Mouse (Mus musculus) urinary bladder, adult 2 months (tissue): ENCODE measurements at regions not wholly inside any gene's neighbourhood (a gene's known extent, or its start where the extent isn't known, plus 50 kb on each side); places are given as distances from the start of the nearest gene placed in this dataset.

Experiments used
- DNase-seq: peaks from one replicate; pipeline ENCODE4 v3.0.0; 2022; ENCODE audit warnings: low spot score

DNA sequence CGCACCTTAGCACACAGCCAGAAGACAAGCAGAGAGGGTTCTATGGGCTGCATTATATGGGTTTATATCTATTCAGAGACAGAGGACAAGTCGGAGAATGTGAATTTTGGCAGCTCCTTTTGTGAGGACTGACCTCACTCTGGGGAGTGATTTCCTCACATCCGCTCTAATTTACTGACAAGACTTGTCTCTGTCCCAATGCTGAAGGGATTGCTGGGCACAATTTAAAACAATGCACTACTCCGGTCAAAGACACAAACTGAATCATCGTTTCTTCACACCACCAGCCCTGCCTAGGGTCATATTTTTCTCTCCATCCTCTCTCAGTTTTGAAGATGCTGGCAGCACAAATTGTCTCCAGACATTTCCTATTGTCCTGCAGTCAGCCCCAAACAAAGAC lies 438.2 kb upstream of the Gm10131 start:
- no peak for DNase-seq

DNA sequence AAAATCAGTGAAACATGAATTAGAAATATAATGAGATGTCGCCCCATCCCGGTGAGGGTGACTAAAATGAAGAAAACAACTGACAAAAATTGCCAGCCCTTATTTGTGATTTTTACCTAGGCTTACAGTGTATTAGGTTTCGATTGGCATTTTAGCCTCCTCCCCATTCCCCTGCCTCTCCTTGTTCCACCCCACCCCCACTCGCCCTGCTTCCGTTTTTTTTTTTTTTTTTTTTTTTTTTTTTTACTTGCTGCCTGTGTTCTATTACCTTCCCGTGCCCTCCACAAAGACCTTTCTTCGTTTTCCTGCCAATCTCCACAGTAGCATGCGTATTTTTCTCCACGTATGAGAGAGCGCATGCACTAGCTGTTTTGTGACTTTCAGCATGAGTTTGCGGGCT lies 435.3 kb upstream of the Gm10131 start:
- DNase-seq, result no peak

DNA sequence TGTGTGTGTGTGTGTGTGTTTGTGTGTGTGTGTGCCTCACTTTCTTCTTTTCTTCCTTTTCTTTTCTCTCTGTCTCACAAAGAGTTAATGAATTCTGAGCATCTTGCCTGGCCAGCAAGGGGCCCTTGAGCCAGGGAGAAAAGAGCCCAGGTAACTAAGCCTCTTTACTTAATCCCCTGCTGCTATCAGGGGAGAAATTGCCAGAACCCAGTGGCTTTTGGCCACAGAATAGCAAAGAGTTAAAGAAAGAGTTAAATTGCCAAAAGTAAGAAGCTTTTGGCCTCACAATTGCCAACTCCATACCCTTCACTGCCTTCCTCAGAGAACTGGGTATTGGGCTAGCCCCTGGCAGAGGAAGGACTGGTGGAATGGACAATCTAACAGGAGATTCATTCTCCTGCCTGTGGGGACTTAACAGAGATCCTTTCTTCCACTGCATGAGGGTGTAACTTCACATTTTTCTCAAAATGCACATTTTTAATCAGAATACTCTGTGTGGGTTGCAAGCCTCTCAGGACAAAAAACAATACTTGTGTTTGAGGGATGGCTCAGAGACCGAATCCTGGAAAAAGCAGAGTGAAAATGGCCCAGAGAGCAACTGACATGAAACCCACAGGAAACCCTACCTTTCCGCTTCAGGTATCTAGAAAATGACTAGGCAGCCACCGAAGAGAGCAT lies 431.0 kb upstream of the Gm10131 start:
- no peak for DNase-seq

DNA sequence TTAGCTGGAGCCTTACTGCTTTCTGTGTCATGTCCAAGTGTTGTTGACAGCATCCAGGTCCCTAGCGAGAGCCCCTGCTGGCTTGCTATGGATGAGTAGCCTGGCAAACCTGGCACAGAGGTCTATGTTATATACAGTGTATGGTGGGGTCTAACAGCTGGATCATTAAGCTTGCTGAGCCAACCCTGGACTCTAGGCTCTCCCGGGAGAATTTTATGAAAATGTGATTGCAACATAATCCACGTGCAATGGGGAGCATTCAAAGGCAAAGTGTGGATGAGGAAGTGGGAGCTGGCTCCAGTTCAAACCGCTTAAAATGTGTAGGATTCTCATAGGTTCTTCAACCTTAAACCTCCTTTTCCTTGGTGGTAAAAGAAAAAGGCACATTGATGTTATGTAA lies 427.7 kb upstream of the Gm10131 start:
- DNase-seq, result no peak

DNA sequence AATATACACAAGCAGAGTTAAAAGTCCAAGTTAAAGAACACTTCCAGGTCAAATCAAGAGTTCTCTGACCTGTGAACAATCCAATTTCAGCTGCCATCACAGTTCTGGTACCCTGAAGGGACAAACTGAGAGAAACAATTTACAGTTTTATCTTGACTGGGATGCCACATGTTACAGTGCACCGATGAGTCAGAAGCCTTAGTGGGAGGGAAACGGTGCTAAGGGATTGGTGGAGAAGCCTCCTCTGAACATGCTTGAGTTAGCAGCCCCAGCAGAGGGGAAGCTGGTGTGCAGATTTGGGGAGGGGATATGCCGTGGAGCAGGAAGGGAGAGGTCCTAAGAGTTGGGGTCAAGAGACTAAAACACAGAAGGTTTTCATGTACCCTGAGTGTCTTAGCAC lies 423.9 kb upstream of the Gm10131 start:
- no peak for DNase-seq

DNA sequence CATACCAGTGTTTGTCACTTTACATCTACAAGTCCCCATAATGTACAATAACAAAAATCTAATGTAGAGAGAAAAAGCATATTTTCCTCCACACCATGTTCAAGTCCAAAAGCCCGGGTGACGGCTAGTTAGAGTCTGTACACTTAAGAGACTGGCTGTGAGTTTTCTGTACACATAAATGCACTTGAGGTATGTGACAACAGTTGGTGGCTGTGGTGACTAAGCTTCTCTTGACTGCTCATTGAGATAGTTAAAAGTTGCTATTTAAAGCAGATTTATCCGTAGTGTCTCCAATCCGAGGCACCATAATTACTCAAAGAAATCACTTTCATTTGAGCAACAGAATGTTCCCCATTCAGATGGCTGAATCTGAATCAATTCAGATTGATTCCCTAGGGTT lies 421.9 kb upstream of the Gm10131 start:
- no peak for DNase-seq

DNA sequence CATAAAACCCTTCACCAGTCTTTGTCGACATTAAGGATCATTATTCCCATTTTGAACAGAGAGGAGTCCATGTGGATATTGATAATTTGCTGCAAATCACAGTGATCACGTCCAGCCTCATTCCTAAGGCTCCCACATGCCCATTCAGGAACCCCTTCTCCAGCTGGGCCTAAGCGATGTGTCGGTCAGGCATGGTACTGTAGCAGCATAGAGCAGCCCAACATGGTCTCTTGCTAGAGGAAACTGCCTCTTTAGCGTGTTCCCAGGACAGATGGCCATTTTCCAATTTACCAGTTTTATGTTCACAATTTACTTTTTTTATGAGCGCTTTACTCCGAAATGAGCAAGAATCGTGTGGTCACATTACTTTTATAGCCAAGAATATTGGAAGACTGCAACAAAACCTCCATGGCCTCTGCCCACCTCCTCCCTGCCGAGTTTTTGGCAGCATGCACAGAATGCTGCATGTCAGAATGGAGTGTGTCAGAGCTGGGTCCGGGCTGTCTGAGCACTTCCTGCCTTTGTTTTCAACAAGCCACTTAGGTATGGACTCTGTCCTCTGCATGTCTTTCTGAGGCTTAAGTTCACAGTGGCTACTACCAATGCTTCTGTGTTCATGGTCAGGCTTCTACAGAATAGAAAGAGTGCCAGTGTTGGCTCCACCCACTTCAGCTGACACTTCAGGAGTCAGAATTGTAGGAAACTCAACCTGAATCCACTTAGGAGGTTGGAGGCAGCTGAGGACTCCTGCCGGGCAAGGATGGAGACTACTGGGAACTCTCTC lies 419.6 kb upstream of the Gm10131 start:
- DNase-seq, result no peak

DNA sequence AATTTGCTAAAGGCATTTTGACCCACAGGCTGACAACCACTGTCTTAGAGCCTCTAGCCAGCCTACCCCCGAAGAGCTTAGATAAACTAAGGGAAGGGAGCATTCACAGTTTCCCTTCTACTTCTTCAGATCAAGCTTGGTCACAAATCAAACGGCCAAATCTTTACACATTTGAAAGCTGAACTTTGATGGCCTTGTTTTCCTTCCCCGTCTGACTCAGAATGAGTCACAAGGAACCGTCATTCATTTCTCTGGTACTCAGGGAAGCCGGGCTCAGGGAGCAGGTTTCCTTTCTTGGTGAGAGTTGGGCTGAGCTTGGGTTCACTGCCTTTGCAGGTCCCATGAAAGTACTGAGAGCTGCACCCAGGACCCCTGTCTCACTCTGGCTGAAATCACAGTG lies 418.5 kb upstream of the Gm10131 start:
- DNase-seq, result no peak

DNA sequence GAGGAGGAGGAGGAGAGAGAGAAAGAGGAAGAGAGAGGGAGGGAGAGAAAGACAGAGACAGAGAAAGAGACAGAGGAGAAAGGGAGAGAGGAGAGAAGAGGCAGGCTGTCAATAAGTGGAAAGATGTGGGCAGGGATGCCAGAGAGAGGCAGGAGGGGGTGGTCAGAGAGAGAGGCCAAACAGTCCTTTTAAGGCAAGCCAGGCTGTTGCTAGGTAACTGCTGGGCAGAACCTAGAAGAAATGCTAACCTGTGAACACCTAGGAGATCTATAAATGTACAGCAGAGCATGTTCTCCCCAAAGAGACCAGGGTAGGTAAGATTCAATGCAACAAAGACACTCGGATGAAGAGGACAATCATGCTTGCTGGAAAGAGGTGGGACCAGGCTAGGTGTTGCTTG lies 417.9 kb upstream of the Gm10131 start:
- DNase-seq, result no peak

DNA sequence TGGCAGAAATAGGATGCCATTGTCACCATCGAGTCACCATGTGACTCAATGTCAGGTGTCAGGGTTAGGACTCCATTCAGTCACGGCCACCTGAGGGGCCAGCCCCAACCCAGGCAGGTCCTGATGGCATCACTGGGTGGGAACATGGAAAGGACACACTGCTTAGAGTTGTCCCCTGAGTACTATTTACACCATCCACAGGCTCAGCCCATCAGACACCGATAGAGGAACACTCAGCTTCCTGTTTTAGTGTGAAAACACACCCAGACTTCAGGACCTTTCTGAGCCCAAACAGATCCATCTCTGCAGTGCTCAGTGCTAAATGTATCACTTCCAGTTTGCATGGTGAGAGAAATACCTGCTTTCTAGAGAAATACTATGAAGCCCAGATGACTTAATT lies 416.7 kb upstream of the Gm10131 start:
- DNase-seq, result no peak

DNA sequence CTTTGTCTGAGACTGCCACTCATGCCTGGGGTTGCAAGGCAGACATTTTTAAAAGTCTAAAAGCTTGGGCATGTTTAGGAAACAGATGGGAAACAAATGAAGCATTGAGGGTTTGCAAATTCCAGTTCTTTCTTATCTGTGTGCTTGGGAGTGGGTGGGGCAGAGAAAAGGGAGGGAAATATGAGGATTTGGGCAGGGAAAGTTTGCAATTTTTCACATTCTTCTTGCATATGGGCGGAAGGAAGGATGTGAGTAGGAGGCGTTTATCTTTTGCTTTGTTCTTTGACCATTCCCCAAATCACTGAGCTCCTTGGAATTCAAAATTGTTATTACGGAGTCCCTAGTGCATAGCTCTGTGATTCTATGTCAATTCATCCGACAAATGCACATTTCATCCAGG lies 413.7 kb upstream of the Gm10131 start:
- DNase-seq, result no peak

DNA sequence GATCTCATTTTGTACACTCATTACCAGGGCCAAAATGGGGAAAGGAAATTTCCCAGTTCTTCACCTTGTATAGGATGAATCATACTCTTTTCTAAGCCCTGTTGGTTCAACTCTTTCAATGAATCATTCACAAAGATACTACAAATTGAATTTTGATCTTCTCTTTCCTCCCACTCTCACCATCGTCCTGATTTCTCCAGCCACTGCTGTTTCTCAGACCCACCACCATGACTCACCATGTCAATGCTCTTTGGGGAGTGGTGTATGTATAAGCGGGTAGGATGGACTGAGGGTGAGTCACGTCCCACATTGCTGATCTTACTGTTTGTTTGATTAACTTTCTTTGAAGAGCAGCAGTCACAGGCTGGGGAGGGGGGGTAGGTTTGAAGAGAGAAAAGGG lies 412.3 kb upstream of the Gm10131 start:
- no peak for DNase-seq

DNA sequence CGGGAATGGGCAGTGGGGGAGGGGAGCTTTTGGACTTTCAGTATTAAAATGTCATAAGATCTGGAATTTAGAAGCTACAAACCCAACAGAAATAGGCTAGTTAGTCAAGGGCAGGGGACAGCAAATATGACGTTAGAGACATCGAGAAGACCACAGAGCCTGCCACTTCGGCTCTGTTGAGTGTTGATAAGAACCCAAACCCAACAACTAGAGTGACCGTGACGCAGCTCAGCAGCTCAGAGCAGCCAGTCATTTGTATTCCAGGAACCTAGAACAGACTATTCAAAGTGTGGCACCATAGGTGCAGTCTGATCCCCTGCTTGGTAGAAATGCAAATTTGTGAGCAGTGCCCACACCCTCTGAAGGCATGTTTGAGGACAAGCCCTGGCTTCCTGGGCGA lies 409.8 kb upstream of the Gm10131 start:
- DNase-seq, result no peak

DNA sequence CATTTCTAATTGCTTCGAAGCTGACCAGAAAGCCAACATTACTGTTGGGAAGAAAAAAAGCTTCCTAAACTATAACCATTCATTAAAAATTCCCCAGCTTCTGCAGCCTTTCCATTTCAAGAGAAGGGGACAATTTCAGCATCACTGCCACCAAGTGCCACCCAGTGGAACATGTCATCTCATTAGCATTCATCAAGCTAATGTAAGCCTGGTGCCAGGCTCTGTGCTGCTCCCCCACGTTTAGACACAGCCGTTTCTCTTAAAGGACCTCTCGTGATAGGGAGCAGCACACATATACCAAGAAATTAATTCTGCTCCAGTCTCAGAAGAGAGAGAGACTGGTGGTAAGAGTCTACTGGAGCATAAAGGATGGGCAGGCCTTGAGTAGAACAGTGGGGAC lies 409.1 kb upstream of the Gm10131 start:
- no peak for DNase-seq

DNA sequence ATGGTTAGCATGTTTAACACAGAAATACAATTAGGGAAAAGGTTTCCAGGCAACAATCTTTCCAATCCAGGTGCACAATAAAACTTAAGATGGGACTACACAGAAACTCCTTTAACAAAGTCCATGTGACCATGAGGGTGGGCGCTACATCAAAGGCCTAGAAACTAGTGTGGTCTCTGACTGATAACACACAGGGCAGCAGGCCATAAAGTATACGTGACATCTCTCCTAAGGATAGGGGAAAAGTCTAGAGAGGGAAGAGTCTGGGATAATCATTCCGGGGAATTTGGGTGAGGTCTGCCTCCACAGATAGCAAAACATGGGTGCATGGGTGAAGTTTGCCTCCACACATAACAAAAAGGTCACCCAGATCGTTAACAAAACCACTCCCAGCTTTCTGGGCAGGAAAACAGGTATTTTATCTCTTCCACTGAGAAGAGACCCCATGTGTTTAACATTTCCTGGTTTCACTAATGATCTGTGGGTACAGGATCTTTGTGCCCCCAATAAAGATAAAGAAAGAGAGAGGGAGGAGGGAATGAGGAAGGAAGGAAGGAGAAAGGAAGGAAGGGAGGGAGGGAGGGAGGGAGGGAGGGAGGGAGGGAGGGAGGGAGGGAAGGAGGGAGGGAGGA lies 402.0 kb upstream of the Gm10131 start:
- DNase-seq, result no peak

DNA sequence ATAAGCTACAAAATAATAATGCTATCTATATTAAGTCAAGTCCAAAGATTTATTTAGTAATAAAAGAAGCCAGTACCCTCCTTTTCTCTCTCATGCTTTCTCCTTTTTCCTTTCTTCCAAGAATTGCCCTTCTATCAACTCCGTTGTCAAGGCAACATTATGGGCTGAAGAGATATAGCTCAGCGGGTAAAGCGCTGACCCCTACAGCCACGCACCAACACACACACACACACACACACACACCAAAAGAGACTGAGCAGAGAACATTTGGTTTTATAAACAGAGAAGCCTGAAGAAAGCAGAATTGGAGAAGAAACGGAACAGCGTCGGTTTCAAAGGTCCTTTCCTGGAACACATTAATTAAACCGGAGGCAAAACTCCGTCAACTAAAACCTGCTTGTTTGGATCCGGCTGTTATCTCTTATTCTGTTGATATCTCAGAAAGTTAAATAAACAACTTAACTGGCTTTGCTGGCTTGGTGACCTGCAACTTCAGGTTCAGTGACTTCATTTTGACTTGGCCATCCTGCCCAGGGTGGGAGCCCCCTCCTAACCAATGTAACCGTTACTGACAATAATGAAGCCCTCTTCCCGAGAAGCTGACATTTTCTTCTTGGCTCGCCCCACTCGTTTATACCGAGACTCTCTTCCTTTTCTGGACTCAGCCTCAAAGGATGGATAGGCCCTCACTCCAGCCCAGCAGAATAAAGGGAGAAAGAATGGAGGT lies 394.5 kb upstream of the Gm10131 start:
- no peak for DNase-seq

DNA sequence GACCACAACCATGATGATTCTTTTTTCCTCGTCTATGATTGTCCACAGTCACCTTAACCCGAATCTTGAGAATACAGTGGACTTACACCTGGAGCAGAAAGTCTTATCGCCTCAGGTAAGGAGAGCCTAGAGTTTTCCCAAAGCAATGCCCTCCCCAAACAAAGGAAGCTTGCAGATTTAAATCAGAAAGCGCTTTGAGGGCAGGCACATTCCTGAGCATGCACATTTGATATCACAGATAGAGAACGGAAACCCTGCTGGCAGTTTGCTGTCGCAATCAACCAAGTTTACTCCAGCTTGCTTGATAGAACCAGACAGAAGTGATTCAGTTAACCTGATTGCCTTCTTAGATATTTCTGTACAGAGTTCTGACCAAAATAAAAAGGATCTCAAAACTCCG lies 393.6 kb upstream of the Gm10131 start:
- DNase-seq, result no peak

DNA sequence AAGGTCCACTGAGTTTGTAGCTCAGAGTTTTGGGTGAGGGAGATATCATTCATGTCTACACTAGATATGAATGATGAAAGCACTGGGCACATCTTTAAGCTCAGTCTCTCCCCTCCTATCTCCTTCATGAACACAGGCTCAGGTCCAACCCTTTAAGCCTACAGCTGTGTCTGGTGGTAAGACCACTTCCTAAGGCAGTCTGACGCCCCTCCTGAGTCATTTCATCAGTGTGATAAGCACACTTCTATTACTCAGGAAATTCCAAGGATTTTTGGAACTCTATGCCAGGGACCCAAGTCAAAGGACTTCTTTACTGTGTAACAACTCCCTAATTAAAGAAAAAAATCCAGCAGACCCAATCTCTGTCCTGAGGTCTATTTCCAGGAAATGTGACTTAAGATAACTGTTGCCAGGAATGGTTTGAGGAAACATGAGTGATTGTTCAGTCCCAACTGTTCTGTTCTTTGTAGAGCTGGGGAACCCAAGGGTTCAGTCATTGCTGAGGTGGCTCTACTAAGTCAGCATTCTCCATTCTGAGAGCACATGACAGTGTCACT lies 391.1 kb upstream of the Gm10131 start:
- no peak for DNase-seq

DNA sequence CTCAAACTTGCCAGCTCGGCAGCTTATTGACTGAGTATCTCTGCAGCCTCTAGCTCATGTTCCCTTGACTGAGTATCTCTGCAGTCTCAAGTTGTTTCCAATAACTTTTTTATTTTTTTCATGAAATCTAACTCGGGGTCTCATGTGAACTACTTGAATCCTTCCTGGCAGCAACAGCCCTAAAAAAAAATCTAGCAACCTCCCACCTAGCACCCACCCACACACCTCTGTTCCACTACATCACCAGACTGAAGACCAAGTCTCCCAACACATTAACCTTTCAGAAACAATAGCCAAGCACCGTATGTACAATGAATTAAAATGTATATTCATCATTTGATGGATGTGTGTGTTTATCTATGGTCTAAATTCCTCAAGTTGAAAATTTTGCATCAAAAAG lies 387.7 kb upstream of the Gm10131 start:
- no peak for DNase-seq

DNA sequence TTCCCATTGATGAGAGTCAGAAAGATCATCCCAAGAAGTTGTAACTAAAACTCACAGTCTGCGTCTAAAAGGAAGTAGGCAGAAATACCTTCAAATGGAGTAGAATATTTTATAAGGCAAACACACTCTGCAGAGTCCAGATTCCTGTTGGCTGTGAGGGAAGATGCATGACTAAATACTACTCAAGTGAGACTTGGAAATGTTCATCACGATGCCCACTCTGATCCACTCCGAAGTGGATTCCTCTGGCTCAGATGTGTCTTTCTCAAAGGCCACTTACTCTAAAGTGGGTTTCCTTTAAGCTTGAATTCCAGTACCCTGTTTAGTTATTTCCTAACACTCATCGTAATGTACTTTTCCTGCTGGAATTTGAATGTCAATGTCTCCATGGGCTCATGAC lies 385.2 kb upstream of the Gm10131 start:
- no peak for DNase-seq

DNA sequence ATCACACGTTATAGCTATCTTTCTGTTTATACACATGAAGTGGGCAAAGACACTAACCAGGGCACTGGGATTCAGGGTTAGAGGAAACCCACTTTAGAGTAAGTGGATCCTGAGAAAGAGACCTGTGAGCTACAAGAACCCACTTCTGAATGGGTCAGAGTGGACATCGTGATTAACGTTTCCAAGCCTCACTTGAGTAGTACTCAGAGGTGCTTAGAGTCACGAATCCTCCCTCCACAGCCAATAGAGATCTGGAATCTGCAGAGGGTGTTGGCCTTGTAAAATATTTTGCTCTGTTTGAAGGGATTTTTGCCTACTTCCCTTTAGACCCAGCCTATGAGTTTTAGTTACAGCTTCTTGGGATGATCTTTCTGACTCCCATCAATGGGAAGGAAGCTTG lies 384.4 kb upstream of the Gm10131 start:
- no peak for DNase-seq

DNA sequence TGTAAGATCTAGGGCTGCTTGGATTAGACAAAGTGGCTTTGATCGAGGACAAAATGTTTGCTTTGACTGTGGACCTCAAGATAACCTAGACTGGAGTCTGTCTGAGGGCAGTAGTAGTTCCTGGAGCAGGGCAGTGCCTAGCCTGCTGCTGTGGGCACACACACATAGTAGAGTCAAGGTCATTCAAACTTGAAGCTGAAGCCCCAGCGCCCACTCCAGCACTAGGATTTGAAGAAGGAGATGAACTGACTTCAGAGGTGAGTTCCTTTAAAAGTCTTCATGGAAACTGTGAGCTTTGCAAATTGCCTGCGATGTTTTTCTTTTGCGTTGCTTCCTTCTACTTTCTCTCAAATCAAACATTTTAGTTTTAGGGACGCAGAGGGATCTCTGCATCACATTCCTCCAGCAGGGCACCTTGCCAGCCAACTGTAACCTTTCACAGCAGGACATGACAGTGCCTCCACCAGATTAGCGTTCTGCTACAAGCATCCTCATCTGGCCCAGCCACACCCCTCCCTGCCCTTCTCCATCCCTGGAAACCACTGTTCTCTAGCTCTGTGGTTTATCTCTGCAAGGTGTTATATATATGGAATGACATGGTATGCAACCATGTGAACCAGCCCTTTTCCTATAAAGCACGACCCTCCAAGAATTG lies 377.3 kb upstream of the Gm10131 start:
- no peak for DNase-seq
